Mouse (Mus musculus) spleen, adult 18-20 months (tissue): ENCODE measurements at regions not wholly inside any gene's neighbourhood (a gene's known extent, or its start where the extent isn't known, plus 50 kb on each side); places are given as distances from the start of the nearest gene placed in this dataset.
"Not testable (repeated sequence)": the region's sequence is repeated elsewhere in the genome, so short reads cannot be mapped to it uniquely, and the experiment has no call there.

Experiments
- DNase-seq, 2 experiments: peaks; one replicate each; pipeline ENCODE4 v3.0.0; 2022; ENCODE audit warnings: mixed read lengths in 2 of 2

DNA sequence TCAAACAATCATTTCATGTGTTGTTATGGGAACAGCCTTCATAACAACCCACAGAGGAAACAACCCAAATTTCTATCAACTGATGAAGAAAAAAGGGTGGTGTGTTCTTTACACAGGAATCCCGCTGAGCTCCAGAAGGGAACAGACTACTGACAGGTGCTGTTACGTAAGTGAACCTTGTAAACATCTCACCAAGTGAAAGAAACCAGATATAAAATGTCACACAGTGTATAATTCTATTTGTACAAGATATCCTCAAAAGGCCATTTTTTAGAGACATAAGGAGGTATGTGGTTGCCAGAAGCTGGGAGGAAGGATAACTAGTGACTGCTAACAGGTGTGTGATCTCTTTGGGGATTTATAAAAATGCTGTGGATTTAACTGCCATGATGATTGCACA lies 119.9 kb downstream of the Plod2 start:
- no peak for DNase-seq

DNA sequence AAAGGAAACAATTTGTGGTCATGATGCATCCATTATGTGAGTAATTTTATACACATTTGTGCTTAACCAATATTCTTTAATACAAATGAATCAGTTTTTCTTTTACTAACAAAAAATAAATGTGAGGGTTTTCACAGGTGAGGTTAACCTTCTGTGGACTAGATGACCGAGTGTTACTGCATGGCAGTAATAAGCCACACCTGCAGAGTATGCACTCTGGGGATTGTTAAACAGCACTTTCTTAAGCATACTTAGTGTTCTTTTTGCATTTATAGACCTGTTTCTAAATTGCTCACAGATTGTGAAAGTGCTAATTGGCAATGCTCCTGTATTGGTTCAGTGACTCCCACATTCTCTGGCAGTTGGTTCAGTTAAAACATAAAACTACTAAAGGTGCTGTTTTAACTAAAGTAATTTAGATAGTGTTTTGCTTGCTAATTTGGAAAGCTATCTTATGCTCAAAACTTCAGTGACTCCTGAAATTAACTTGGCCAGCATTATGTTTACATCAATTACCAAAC lies 125.4 kb downstream of the Plod2 start:
- no peak for DNase-seq

DNA sequence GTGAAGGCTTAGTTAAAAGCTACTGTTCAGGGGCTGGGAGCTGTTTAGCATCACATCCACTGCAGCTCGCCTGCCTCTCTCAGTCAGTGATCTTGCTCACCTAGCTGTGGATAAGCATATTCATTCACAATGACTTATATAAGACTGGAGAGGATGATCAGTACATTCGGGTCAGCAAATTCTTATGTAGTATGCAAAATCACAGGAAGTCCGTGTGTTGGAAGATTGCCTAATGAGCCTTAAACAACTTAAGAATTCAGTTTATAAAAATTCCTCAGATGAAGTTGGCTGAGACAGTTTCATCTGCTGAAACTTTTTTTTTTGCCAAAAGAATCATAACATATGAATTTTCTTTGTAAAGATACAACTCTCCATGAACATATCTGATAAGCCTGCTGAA lies 129.9 kb downstream of the Plod2 start:
- no peak for DNase-seq

DNA sequence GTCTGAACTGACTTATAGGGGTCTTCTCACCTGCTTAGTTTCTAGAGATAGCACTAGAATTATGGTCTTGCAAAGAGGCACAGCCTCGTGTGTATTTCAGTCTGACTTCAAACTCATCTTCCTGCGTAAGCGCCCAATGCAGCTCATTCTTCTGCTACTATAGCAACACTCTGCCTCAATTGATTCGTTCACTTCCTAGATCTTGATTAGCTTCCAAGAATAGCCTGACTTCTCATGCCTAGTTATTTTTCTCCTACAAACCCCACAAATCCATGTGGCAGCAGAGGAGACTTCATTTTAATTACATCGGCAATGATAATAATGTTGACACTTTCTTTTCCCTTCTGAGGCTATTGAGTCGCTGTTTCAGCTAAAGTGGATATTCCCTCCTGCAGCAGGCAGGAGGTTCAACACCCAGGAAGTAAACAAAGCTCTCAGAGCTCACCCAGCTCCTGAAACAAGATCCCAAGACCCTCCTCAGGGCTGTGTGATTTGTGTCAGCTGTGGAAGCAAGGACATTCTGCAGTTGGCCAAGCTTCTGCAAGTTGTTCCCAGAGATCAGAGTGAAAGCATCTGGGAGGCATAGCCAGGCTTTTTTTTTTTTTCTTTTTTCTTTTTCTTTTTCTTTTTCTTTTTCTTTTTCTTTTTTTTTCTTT lies 152.5 kb downstream of the Plod2 start:
- no peak for DNase-seq

DNA sequence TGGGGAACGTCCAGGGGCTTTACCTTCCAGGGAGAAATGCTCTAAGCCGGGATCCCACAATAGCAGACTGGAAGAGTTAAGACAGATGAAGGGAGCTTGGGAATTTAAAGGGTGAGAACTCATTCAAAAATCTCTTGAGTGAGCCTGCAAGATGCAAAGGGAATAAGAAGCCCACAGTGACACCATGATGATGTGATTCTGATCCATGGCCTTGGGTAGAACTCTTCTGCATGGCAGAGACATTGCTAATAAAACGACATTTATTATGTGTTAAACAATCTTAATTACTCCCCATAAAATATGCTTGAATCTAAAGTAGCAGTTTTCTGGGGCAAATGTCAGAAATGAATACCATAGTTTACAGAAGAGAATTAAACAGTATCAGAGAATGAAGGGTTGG lies 155.9 kb downstream of the Plod2 start:
- DNase-seq: no peak

DNA sequence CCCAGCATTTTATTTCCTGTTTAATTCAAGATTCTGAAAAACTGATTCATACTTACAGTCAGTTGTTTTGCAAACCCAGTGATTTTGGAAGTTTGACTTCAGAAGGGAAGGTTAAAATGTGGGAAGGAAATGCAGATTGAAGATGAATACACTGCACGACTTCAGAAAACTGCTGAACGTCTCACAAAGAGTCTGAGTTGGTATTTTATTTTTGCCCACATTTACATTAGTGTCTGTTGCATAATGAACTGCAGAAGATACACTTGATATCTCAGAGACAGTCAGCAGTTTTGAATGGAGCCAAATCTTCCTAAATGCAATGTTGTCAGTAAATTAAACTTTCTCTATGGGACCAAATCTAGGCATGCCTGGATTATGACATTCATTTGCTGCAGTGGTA lies 162.7 kb downstream of the Plod2 start:
- no peak for DNase-seq

DNA sequence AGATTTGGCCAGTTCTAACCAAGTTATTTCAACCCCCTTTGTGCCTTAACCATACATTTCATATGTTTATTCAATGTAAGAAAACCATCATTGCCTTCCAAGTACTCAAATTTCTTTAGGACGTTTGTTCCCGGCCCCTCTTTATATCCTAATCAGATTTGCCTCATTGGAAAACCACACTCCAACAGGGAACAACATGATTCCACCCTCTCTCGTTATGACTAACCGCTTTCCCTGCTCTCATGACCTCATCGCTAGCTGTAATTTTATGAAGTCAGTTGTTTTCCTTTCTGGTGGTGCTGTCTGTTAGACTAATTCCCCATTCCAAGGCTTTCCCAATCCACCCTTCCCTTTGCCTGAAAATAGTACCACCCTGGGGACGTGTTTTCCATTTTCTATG lies 165.0 kb downstream of the Plod2 start:
- no peak for DNase-seq

DNA sequence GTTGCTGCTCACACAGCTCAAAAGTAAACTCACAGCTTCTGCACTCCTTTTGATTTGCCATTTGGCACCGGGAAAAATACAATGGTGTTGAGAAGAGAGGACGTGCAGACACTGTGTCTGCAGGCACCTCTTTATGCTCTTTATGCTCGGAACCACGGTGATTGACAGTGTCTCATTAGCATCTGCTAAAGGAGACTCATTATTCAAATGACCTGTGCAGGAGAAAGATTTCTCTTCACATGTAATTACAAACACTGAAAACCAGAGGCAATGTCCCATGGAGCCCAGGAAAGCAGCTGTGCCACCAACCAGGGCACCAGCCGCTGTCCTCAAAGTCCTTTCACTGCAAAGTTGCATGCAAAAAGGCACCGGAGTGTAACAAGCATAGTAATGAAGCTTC lies 175.2 kb downstream of the Plod2 start:
- no peak for DNase-seq

DNA sequence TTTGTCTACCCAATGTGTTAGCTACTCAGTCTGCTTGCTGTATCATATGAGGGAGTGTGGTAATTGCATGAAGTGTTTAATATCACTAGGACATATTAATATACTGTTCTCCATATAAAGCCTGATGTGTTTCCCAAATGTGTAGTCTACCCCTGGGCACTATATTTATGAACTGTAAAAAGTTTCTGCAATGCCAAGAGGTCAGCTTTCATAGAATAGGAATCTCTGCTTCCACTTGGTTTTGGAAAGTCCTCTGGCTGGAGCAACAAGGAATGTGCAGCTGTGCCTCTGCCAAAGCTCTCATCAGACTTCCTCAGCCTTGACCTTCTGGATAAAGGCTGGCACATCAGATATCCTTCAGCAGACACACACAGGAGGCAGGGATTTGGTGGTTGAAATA lies 176.3 kb downstream of the Plod2 start:
- DNase-seq: no peak

DNA sequence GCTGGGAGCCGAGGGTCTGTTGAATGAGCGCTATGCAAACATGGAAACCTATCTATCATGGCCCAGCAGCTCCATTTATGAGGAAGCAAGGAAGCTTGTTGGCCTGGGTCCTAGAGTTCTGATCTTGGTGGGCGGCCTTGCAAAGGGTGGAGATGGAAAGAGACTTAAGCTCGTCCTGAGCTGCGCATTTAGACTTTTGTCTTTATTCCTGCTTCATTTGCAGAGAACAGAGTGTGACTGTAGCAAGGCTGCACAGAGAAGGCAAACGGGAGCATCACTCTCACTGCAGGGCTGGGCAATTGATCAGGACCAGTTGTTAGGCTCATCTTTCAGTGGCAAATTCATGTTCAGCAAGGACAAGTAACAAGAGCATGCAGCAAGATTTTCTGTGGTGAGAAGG lies 177.2 kb downstream of the Plod2 start:
- no peak for DNase-seq

DNA sequence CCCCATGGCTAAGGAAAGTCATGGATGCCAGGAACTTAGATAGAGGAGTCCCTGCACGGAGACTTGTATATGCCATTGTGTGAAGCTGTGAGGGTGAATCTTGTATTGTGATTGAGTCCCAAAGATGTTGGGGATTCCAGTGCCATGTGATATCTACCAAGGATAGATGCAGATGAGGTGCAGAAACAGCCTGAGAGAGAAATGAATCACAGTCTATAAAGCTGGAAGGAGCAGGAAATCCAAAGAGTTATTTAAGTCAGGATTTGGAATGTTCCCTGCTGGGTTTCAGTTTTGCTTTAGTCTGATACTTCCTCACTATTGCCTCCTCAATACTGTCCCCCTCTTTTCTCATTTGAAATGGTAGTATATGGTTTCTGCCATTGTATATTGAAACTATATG lies 186.8 kb downstream of the Plod2 start:
- DNase-seq: no peak

DNA sequence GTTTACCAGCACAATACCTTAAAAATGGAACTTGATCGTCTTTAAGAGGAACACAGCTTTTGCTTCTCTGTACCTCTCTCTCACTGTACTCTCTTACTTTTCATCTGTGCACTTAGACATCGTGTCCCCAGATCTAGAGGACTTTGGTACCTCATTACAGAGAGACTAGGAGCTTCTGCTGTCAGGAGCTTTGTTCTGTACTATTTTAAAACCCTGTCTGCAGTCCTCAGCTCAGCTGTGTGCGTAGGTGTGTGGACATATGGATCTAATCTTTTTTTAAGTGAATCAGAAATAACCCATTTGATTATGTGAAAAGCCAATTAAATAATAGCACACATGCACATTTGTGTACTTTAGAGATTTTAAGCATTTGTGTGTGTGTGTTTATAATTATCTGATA lies 189.4 kb downstream of the Plod2 start:
- DNase-seq: no peak

DNA sequence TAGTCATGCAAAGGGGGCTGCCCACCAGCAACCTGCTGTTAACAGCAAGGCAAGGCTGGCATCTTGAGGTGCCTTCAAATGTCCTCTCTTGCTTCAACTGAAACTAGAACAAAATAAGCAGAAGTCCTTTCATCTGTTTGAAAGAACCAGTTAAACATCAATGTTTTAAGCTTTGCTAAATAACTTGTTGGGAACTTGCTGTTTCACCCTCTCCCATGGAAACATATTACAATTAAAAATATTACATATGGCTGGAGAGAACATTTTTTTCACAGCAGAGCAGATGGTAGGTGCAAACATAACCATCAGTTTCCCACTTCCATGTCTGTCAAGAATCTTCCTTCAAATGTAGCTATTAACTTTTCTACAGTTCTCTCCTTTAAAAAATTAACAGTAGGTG lies 225.5 kb downstream of the Plod2 start:
- no peak for DNase-seq

DNA sequence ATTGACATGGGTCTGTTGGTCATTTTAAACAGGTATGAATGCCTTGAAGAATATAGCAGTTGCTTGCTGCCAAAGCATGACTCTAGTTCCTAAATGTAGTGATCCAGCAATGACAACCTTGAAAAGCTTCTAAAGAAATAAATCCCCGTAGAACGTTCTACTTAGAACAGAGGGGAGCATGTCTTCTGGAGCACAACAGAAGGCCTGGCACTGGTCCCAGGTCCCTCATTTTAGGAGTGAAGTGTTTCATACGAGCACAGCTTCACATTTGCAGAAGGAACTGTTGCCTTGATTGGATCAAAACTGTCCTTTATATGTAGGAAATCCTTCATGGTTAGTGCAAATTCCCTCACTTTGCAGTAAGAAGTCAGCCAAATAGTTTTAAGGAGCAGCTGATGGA lies 226.4 kb downstream of the Plod2 start:
- no peak for DNase-seq

DNA sequence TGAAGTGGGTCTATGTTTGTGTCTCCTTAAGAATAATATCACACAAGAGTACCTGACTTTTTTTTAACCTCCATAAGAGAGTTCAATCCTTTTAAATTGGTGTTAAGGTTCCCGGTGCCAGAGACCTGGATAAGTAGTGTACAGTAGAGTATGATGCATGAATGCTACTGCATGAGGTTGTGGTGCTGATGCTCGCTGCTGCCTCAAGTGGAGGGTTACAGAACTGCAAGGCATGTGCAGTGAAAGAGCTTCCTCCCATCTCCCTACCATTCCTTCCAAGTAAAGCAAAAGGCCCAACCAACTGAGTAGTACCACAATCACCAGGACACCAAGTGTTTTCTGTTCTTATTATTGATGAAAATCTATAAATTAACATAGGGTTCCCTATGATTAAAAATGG lies 227.5 kb downstream of the Plod2 start:
- peak in 1 of 2 experiments; percentile 19 for DNase-seq

DNA sequence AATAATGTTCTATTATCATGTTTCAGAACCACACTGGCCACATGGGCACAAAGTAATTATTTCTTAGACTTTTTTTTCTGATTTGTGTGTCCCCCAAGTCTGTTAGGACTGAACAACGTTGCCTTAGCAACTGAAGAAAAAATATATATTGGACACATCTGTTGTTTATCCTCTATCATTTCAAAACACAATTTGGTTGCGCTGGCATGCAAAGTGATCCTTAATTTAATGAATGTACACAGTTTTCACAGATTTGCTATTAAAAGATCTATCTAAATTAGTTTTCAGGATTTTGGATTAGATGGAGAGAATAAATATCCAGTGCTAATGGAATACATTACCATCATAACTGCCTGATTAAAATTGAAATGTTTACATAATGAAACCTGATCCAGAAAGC lies 229.0 kb downstream of the Plod2 start:
- DNase-seq: no peak

DNA sequence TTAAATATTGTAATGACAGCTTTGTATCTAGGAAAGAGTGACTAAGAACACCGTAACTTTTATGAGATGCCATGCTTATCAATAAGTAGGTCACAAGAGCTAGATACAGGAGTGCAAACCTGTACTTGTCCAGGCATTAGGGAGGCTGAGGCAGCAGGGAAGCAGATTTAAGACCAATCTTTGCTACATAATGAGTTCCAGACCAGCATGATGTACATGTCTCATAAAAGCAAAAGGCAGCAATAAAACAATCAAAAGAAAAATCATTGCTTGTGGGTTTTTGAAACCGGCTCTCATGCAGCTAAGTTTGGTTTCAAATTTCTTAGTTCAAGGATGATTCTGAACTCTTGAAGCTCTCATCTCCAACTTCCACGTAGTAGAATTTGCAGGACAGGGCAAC lies 229.7 kb downstream of the Plod2 start:
- DNase-seq: no peak

DNA sequence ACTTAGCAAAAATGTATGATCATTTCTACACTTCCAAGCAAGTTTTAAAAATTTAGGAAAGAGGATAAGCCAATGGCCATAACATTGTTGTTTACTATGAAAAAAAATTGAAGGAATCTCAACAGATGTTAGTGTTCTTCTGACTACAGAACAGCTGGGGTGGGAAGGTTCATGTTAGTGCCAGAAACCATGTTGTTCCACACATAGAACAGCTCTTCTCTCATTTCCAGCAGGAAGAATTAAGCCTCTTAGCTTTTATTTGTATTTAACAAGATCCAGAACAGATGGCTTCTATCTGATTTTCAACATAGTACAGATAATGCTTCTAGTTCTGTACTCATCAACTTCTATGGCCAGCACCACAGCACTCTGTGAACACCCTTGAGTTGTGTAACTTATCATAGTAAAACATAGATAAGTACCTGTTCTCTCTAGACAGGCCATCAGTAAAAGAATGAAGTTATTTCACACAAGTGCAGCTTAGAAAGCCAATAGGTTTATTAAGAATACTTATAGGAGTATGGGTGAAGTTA lies 241.0 kb downstream of the Plod2 start:
- DNase-seq: no peak

DNA sequence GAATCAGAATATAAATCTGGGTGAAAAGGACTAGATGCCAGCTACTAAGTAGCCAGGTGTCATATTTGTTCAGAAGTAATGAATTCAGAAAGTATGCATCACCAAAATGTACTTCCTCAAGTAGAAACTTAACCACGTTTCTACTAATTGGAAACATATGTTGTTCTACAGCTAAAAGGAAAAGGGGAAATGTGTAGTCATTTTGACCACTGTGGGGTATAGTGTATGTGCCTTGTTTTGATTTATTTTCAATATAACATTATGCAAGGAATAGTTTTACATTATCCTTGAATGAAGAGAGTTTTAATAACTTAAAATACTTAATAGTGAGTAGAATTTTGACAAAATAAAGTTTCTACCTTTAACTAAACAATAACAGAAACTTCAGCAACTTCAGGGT lies 257.7 kb downstream of the Plod2 start:
- no peak for DNase-seq

DNA sequence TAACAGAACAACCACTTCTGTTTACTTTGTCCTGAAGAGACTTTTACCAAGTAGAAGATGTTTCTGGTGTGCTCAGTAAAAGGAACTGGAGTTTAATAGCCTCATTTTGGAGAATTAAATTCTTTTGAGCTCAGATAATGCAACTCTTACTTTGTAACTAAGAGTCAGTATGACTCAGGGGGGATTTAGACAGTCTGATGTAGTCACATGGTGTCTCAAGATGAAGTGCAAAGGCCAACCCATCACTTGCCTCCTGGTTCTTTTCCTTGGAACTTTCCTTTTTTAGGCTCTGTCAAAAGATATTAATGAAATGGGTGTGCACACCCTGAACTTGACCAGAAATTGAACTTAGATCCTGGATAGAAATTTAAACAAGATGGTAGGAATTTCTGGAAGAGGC lies 267.4 kb downstream of the Plod2 start:
- DNase-seq: no peak

DNA sequence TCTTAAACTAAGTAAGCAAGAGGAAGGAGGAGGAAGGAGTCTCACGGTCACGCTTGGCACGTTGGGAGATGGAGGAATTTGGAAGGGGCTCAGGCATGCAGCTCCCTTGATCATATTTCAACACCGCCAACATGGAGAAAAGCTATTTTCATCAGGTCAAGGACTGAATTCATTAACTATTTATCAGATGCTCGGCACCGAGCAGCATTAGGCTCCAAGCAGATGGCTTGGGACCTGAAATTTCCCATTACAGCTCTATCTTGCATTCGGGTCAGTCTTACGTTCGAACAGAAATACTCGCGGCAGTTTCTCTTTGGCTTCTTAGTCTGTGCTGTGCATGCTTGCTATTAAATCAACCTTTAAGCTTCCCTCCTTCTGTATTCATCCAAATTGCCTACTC lies 278.7 kb downstream of the Plod2 start:
- no peak for DNase-seq

DNA sequence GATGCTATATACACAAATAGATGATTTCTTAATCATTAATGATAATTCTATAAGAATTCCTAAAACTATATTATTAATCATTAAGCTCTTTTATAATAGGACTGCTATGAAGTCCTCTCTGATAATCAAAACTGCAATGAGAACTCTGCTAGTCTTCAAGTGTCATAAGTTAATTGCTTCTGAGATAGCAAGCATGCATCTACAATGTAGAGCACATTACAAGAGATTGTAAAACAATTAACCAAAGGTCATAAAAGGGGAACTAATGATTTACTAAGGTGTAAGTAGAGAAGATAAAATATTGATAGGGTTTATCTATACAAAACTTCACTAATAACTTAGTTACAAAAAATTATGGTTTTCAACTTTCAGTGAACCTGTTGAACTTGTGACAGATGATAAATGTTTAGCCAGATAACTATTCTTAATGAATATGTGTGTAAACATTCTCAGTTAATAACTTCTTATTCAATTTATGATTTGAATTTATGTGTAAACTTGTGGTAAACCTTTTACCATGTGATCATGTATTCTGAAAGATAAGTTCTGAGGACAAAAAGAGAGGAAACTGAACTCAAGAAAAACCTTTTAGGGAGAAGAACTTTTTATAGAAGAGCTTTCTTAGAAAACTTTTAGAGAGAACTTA lies 284.8 kb downstream of the Plod2 start:
- no peak for DNase-seq

DNA sequence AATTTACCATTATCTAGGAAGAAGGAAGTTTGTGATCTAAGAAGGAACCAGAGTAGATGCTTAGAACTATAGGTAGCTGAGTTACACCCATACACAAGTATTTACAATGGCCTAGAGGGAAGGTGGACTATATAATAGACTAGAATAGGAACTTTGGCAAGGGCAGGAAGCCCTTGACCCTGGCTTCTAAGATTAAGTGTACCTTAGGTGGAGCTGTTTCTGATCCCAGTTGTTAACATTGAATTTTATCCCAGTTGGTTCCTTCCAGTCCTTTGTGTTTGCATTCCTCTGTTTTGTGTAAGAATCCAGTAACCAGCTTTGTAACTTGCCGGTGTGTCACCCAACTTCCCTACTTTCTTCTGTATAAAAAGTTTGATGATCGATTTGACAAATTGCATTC lies 294.1 kb downstream of the Plod2 start:
- DNase-seq: not testable (repeated sequence)

DNA sequence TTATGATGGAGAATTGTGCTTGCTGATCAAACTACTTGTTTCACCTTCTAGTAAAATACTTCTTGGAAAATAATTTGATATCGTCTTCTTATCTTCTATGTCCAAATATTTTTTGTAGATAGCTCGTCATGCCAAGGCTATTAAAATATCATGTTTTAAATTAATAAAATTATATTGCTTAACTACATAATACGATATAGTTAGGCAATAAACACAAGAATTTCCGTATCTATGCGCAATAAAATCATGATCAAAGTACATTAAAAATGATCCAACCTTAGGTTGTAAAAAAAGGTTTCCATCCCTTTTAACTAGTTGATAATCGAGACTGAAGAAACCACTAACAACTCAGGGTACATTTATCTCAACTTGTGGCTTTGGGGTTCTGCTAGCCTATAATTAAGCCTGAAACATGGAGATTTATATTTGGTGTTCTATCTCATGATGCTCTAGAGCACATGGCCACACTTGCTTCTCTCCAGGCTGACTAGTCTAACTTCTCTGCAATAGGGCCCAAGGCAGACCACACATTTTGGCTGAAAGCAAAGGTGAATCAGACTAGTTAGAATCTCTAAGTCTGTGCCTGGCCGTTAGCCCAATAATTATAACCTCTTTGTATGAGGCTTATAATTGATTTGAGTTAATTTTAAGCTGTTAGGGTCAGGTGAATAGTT lies 314.5 kb downstream of the Plod2 start:
- DNase-seq: no peak
